Mouse (Mus musculus) v-Abl transformed pro-B cells (cell line): ENCODE measurements around the gene Efl1.

Experiments used
- in situ Hi-C, 2 experiments: fragments of 400-800 bp; cut with MboI; formaldehyde crosslinking; loops; one replicate each; pipeline ENCODE4 v1.15.1; 2025; ENCODE audit not compliant: unreplicated experiment in 2 of 2

Gene Efl1

DNA sequence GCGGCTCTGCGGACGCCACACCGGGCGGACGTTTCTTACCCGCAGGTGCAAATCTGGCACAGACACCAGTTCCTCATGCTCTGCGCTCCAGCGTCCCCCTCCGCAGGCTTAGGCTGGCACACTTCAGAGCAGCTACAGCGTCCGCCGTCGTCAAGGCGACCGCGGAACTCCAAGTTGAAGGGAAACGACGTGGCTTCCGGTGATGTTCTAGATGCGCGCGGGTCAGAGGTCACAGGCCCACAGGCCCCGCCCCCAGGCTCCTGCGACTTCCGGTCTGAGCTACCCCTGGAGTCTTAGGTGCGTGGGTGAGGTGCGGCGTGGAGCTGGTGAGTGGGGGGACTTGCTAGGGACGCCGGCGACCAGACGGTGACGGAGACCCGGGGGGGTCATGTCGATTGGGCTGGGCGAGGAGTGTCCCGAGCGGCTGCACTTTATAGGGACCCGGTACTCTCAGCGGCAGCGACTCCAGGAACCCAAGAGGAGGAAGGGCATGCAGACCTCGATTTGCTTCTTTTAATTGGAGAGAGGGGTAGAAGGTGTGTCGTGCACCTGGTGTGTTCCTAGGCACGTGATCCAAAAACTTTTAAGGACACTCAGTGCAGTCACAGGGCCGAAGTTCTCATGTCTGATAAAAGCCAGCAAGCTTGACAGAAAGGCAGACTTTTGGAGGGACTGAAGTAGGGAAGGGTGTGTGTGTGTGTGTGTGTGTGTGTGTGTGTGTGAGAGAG is at the start of gene Efl1, which contains the start of gene Saxo2:
Gene Efl1, plus strand, starts transcription at position 262 of the 728 bp plus-strand sequence.
Gene Saxo2, minus strand, starts transcription at position 176 of the 728 bp plus-strand sequence.
- in situ Hi-C loops: no loop called here

DNA sequence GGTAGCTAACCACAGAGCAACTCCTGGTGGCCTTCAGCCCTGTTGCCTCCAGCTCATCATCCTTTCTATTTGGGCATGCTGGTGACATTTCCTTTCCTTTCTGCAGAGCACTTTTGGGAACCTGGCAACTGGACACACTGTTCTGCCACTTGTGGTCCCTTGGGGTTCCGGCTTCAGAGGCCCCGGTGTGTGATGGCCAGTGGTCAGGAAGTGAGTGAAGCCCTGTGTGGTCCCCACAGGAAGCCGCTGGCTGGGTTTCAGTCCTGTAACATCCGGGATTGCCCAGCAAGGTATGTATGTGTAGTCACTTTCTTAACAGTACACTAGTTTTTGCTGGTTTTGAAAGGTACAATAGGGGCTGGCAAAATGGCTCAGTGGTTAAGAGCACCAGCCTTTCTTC is 46.4 kb upstream of the Efl1 start:
- in situ Hi-C loops: loop anchor here in 1 of 2 experiments (5.0 to 25.0 kb wide), 2 partner anchors 50 to 490 kb away; no protein-coding TSS in a partner anchor

DNA sequence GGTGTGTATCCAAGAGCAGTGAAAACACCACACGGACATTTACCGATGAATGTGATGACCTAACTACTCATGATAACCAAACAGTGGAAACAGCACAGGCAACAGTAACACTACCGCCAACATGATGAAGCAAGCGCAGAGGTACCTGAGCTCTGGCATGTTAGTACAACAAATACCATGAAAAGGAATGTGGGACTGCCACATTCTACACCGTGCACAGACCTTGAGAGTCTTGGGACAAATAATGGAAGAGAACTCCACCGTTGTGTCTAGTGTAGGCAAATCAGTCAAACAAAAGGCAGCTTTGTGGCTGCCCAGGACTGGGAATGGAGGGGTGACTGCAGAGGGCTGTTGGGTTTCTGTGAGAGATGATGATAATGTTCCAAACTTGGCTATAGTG is 43.0 kb upstream of the Efl1 start:
- in situ Hi-C loops: loop anchor here in 1 of 2 experiments (25.0 kb wide), 1 partner anchor 493 kb away; no protein-coding TSS in a partner anchor

DNA sequence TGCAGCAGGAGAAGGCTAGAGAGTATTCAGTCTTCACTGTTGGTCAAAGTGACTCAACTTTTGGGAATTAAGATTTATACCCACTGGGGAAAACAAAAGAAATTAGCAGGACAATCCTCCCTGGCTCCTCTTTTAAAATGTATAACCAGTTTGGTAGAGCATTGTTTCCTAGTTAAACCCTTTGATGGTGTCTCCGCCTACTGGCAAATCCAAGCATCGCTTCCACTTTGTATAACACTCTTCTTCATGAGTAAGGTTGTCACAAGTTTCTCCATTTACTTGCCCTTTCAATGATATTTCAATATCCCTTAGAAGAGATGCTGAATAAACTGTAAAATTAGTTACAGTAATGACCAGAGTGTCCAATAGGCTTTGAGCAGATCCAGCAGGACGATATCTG is 38.8 kb upstream of the Efl1 start:
- in situ Hi-C loops: loop anchor here in 1 of 2 experiments (10.0 to 25.0 kb wide), 2 partner anchors 105 to 497 kb away; no protein-coding TSS in a partner anchor

DNA sequence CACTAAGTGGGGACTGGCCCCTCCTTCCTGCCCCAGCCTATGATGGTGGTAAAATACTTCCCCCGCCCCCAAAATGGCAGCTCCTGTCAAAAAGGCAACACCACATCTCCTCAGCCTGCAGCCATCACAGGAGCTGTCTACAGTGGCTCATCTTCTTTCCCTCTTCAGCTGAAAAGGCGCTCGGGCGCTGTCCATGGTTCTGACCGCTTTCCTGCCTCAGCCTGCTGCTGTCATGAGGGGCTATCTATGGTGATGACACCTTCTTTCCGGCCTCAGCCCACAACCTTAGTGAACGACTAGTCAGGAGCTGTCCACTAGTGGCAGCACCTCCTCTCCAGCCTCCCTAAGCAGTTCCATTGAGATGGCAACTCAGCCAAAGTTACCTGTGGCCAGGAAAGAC is 23.1 kb upstream of the Efl1 start:
- in situ Hi-C loops: no loop called here

DNA sequence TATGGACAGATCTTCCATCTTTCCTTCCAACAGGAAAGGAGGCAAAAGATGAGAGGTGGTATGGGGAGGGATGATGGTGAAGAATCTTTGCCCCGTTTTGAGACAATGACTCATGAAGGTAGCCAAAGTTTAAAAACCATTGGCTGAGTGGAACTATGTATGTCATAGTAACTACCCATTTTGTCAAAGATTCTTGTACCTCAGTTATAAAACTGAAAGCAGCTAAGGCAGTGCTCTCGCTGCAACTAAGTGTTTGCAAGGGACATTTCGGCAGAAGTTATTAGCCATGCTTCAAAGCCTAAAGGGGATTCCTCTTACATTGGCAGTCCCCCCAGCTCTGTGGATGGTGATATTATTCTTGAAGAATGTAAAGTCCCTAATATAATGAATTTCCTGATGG is 1.2 kb upstream of the Efl1 start:
- in situ Hi-C loops: no loop called here

DNA sequence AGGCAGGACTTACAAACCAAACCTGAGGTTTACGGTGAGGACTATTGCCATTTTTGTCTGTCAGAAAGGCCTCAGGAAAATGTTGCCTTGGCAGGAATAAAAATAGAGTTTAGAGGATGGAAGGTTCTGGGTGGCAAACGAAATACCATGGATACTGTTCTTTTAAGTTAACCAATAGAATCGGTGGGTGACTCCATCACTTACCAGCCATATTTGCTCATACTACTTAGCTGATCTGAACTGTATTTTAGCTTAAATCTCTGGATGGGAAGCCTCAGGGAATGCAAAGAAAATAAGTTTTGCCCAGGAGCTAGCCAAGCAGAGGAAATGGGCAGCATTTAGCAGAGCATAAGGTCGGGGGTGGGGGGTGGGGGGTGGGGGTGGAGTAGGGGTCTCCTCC is 505 bp upstream of the Efl1 start:
- in situ Hi-C loops: no loop called here

DNA sequence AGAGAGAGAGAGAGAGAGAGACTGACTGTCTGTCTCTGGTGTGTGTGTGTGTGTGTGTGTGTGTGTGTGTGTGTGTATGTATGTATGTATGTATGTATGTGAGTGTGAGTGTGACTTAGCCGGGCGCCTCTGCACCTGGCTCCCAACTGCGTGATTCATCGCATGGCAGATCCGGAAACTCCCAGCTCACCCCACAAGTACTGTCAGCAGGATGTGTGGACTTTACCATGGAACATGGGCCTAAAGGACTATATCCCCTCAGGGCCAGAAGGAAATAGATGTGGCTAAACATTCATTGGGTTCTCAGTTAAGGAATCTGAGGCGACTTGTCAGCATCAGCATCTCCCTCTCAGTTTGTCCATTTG is 649 bp downstream of the Efl1 start:
- in situ Hi-C loops: no loop called here

DNA sequence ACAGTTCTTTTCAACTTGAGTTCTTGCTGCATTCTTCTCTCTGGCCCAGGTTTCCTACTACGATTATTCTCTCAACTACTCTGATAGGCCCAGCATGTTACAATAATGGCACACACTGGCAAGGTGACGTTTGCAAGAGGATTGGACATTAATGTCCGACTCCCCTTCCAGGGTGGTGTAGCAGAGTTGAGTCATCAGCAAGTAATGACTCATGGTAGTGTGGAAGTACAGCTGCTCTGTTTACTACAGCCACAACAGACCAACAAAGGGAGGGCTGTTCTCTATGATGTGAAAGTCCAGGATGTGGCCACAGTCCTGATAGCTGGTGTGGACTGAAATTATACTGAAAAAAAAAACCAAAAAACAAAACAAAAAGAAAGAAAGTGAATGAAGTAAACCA is 16.2 kb downstream of the Efl1 start:
- in situ Hi-C loops: loop anchor here in 1 of 2 experiments (25.0 kb wide), 1 partner anchor 1223 kb away; the partner anchor contains the start of genes Mesd and Tlnrd1

DNA sequence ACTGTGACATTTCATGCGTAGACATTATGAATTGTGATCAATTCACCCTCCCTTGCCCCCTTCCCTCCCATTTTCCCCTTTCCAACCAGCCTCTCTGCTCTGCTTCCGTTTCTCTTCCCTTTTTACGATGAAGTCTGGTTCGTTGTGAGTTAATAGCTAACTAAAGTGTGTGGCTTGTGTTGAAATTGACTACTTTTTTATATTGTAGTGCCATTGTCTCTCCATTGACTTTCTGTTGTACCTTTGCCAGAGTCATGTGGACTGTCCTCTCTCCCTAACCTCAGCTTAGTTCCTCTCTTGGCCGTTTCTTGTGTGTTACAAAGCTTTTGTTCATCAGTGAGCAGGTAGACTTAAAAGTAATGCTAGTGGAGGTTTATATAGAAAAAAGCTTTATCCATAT is 27.6 kb downstream of the Efl1 start:
- in situ Hi-C loops: loop anchor here in 1 of 2 experiments (25.0 kb wide), 1 partner anchor 1436 kb away; no protein-coding TSS in a partner anchor

DNA sequence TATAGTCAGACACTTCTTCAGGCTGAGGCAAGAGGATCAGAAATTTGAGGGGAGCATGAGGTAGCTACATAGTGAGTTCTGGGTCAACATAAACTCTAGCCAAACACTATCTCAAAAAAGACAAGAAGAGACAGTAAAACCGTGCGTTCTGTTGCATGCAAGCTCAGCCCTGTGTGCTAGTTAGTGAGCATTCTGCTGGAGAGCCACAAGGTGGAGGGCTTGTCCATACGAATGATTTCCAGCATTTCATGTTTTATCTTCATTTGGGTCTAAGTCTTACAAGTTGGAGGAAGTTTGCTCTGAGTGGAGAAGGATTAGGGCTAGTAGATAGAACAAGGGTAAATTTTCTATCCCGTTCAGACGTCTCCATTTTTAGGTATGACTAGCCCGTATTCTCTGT is 28.4 kb downstream of the Efl1 start:
- in situ Hi-C loops: loop anchor here in 1 of 2 experiments (25.0 kb wide), 1 partner anchor 1435 kb away; no protein-coding TSS in a partner anchor

DNA sequence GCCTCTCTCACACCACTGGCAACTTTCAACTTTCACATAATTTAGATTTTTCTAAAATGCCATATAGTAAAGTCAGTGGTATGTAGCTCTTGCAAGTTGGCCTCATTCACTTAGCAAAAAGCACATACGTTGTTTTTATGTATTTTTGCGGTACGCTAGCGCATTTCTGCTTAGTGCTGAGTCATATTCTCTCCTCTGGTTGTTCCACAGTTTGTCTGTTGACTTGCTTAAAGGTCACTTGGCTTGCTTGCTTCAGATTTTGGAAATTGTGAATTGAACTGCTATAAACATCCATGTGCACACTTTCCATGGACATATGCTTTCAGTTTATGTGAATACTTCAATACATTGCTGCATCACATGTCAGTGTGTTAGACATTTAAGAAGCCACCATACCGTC is 31.5 kb downstream of the Efl1 start:
- in situ Hi-C loops: loop anchor here in 1 of 2 experiments (25.0 kb wide), 1 partner anchor 1432 kb away; no protein-coding TSS in a partner anchor

DNA sequence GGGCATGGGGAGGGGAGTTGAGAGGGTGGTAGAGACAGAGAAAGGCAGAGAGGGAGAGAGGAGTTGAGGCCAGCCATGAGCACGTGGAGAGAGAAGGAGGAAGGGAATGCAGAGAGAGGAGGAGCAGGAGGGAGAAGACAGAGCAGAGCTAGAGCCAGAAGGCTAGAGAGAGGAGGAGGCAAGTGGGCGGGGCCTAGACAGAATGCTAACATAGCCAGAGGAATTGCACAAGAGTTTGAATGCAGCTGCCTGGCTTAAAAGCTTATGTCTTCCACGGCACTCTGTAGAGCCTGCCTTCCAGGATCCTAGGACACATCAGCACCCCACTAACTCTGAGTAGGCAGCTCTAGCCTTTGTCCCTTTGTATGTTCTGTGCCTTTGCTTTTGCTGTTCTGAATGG is 40.3 kb downstream of the Efl1 start:
- in situ Hi-C loops: loop anchor here in 1 of 2 experiments (25.0 kb wide), 1 partner anchor 1424 kb away; no protein-coding TSS in a partner anchor

DNA sequence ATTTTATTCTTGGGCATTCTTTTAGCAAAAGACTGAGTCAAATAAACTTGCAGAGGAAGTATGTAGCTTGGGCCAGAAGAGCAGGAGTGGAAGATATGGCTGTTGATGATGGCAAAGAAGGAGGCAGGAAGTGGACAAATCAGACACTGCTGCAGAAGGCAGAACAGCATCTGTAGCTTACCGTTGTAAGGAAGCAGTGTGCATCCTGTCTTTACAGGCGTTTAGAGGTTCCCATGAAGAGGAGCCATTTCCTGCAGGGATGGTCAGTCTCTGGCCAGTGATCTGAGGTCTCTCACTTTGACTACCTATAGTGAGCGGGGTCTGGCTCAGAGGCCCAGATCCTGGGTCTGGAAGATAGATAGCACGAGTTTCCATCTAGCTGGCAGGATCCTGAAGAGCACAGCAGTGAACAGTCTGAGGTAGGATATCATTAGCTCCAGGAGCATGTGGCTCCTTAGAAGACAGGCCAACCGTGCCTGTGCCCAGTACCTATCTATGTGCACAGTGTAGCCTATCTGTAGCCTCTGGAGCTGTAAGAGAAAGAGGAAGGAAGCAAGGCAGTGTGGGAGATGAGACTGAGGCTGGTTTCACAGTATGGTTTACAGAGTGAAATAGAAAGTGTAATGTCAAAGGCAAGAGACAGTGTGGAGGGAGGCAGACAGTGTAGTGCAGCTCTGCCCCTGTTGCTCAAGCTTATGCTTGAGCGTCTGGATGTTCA is 42.8 kb downstream of the Efl1 start:
- in situ Hi-C loops: loop anchor here in 1 of 2 experiments (10.0 to 25.0 kb wide), 2 partner anchors 864 to 1421 kb away; no protein-coding TSS in a partner anchor

DNA sequence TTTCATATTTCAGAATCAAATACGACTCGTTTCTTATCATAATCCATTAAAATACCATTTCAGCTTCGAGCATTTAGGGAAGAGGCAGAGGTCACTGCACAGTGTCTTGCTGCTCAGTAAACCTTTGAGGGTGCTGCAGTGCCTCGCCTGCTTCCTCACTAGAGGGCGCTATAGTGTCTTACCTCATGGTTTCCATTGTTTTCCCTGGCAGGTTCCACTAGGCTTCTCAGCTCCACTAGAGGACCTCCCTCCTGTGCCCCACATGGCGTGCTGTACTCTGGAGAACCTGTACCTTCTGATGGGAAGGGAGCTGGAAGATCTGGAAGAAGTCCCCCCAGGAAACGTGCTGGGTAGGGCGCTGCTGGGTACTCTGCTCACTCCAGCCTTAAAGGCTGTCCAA is 49.3 kb downstream of the Efl1 start:
- in situ Hi-C loops: loop anchor here in 1 of 2 experiments (10.0 to 25.0 kb wide), 2 partner anchors 857 to 1415 kb away; no protein-coding TSS in a partner anchor

DNA sequence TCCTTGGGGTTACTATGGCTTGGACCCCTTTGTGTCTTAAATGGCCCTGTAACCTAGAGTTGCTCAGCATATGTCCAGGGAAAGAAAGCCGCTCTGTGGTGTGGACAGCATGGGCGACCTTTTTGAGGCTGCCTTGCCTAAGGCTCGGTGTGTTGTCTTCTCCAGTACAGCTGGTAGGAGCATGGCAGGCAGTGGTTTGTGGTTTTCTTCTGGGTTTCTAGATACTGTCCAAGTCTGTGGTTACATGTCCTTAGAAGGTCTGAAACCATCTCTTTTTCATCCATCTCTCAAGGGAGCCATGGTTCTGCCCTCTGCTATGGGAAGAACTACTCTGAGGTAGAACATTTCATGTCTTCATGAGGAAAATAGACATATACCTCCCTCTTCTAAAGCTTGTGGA is 50.6 kb downstream of the Efl1 start:
- in situ Hi-C loops: loop anchor here in 1 of 2 experiments (10.0 to 25.0 kb wide), 2 partner anchors 856 to 1413 kb away; no protein-coding TSS in a partner anchor

DNA sequence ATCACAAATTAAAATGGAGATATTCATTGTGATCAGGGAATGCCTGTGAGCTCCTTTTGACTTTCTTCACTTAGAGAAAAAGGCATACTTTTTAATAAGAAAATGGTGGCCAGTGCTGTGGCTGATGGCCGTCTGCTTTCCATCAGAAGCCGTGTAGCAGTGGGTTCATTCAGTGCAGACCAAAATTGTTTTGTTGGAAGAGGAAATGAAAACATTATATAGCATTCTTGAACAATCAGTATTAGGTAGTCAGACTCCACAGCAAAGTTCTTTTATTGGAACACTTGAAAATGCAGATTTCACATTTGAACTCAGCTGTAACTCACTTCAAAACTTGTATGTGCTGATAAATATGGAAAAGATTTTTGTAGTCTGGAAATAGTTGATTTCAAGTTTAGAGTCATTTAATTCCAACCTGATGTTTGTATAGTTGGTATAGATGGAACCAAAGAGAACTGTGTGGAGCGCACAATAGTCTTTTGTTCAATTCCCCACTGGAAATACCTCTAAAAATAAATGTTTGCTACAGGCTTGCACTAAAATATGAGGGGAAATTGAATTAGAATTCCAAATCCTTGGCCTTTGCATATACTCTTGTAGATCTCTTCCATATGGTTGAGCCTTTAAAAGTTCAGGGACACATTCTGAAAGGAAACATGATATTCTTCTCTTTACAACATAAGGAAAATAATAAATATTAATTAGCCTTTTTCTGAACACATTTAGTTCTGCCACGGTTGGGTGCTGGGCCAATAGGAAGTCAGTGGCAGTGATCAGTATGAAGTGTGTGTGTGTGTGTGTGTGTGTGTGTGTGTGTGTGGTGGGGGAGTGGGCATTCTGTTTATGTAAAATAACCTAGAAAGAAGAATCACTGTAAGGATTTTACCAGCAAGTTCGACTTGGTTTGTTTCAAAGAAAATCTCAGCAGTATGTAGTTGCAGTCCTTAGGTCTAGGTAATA is 54.2 kb downstream of the Efl1 start:
- in situ Hi-C loops: no loop called here

DNA sequence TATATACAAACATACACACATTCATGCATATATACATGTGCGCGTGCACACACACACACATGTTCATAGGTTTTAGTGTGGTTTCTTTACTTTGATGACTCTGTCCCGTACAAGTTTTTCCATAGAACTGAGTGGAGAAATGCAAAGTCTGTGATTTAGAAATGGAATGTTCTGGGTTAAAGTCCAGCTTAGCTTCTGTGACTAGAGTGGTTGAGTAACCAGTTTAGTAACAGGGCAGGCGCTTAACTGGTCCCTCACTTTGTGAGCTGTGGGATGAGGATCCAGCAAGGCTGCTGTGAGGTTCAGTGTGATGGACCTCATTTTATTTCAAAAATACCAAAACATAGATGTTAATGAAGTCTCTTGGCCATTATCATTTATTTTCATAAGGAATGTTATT is 60.8 kb downstream of the Efl1 start:
- in situ Hi-C loops: no loop called here

DNA sequence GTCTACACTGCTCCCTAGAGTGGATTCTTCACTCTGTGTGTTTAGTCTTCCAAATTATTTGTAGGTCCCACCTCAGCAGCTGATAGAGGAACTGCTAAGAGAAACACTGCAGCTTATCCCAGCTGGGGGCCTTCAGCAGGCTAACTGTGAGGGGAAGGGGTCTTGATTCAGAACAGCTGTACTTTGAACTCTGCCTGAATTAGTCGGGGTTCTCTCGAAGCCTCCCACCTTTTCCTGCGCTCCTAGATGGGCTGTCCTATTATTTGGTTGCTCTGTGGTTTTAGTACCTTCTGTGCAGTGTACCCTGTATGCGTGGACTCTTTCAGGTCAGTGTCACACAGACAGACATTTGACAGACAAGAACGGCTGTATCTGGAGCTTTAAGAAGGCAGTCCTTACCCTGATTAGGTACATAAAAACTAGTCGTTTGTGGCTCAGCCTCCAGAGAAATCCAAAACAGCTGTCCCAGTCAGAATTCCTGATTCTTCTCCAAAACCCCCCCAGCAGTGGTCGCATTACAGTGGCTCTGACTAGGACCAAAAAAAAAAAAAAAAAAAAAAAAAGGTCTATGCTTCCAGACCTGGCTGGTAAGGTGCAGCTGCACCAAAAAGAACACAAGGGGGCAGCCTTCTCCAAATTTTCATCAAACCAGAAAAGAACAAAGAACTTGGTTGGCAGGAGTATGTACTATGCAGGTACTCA is 66.9 kb downstream of the Efl1 start:
- in situ Hi-C loops: loop anchor here in 1 of 2 experiments (10.0 kb wide), 1 partner anchor 149 kb away; the partner anchor contains the start of gene Mex3b
